Mouse (Mus musculus) ES-Bruce4 (cell line): ENCODE measurements at regions not wholly inside any gene's neighbourhood (a gene's known extent, or its start where the extent isn't known, plus 50 kb on each side); places are given as distances from the start of the nearest gene placed in this dataset.

ENCODE experiments used
- H3K27ac ChIP-seq: 2 replicates; pipeline ENCODE4 v1.5.1; 2012; ENCODE audit warnings: low read length, inconsistent platforms; ENCODE audit not compliant: insufficient read depth
- H3K27me3 ChIP-seq: 2 replicates; pipeline ENCODE4 v1.6.1; 2012; ENCODE audit warnings: mild to moderate bottlenecking, low read length, inconsistent platforms; ENCODE audit not compliant: control insufficient read depth, poor library complexity, insufficient read depth, severe bottlenecking
- H3K36me3 ChIP-seq: 2 replicates; pipeline ENCODE4 v1.6.1; 2012; ENCODE audit warnings: inconsistent platforms, mild to moderate bottlenecking, low read length, moderate library complexity; ENCODE audit not compliant: control insufficient read depth, poor library complexity, insufficient read depth, severe bottlenecking
- H3K4me1 ChIP-seq: one replicate; pipeline ENCODE4 v1.8.1; 2011; ENCODE audit warnings: low read length; ENCODE audit not compliant: control insufficient read depth, insufficient read depth
- H3K4me3 ChIP-seq: 2 replicates; pipeline ENCODE4 v1.5.1; 2011; ENCODE audit warnings: low read depth, mild to moderate bottlenecking, low read length
- H3K9ac ChIP-seq: 2 replicates; pipeline ENCODE4 v1.6.1; 2012; ENCODE audit warnings: low read depth, mild to moderate bottlenecking, inconsistent platforms; ENCODE audit not compliant: poor library complexity, severe bottlenecking
- H3K9me3 ChIP-seq: replicated peaks from 2 replicates; pipeline ENCODE4 v1.6.1; 2012; ENCODE audit warnings: mild to moderate bottlenecking, low read length, inconsistent platforms; ENCODE audit not compliant: control insufficient read depth, poor library complexity, insufficient read depth, severe bottlenecking
- CTCF ChIP-seq: IDR thresholded peaks from one replicate; pipeline ENCODE4 v1.8.1; 2011; ENCODE audit warnings: low read depth, low read length
- EP300 ChIP-seq: IDR thresholded peaks from 2 replicates; pipeline ENCODE4 v1.6.1; 2011; ENCODE audit warnings: low read depth, low read length; ENCODE audit not compliant: insufficient read depth
- POLR2A ChIP-seq: IDR thresholded peaks from one replicate; pipeline ENCODE4 v1.8.1; 2011; ENCODE audit warnings: low read length; ENCODE audit not compliant: insufficient read depth

- no peaks in the 10 kb centered on the region for H3K27me3 ChIP-seq
- no peak overlapping the region for H3K4me3 ChIP-seq
- no peak overlapping the region for H3K27ac ChIP-seq
- TF ChIP-seq EP300 = no peak
- TF ChIP-seq CTCF = no peak
- TF ChIP-seq POLR2A = no peak
- no peaks in the 10 kb centered on the region for H3K36me3 ChIP-seq
- peaks cover 7% of the 10 kb centered on the region for H3K4me1 ChIP-seq
- H3K9me3 ChIP-seq = peaks cover 18% of the 10 kb centered on the region
- H3K9ac ChIP-seq = no peak overlapping the region
These were observed 168.0 kb downstream of the Cdh26 start for GRCm38 (mm10) chr2:178598371-178598770.

GRCm38 (mm10) chr2:178598836-178599235 is 168.5 kb downstream of the Cdh26 start:
- no peak for TF ChIP-seq POLR2A
- TF ChIP-seq EP300 = no peak
- TF ChIP-seq CTCF = no peak
- H3K36me3 ChIP-seq = no peaks in the 10 kb centered on the region

GRCm38 (mm10) chr2:178603443-178603842 is 173.1 kb downstream of the Cdh26 start:
- Histone ChIP-seq H3K9me3 (peaks cover 18% of the 10 kb centered on the region), H3K27me3 (no peaks in the 10 kb centered on the region), H3K27ac (0 out of 2 replicates have a peak overlapping the region, but pooled peaks have one; percentile 24), H3K4me1 (no peaks in the 10 kb centered on the region), H3K4me3 (no peak overlapping the region), H3K36me3 (no peaks in the 10 kb centered on the region), H3K9ac (no peak overlapping the region)
- TF ChIP-seq EP300 (peak; percentile 73; the same call in 1 of the 2 replicates), POLR2A (no peak), CTCF (no peak)

More at GRCm38 (mm10) chr2:178598836-178599235, 168.5 kb downstream of the Cdh26 start:
- Histone ChIP-seq H3K27ac (no peak overlapping the region), H3K27me3 (no peaks in the 10 kb centered on the region), H3K4me3 (no peak overlapping the region), H3K9me3 (peaks cover 18% of the 10 kb centered on the region), H3K9ac (no peak overlapping the region), H3K4me1 (peaks cover 6% of the 10 kb centered on the region)

GRCm38 (mm10) chr2:178606733-178607132 is 176.4 kb downstream of the Cdh26 start:
- no peaks in the 10 kb centered on the region for H3K4me1 ChIP-seq
- TF ChIP-seq CTCF (no peak), EP300 (no peak), POLR2A (no peak)
- no peak overlapping the region for H3K9ac ChIP-seq
- H3K27ac ChIP-seq = no peak overlapping the region
- H3K27me3 ChIP-seq = no peaks in the 10 kb centered on the region
- no peak overlapping the region for H3K4me3 ChIP-seq
- H3K9me3 ChIP-seq = peaks cover 3% of the 10 kb centered on the region
- H3K36me3 ChIP-seq = no peaks in the 10 kb centered on the region

GRCm38 (mm10) chr2:178610211-178610975 is 180.1 kb downstream of the Cdh26 start:
- Histone ChIP-seq H3K4me3 (no peak overlapping the region), H3K9me3 (no peaks in the 10 kb centered on the region), H3K4me1 (no peaks in the 10 kb centered on the region), H3K9ac (no peak overlapping the region), H3K36me3 (no peaks in the 10 kb centered on the region), H3K27ac (no peak overlapping the region), H3K27me3 (no peaks in the 10 kb centered on the region)
- no peak for TF ChIP-seq EP300

- H3K9ac ChIP-seq = no peak overlapping the region
- no peak overlapping the region for H3K27ac ChIP-seq
- no peaks in the 10 kb centered on the region for H3K27me3 ChIP-seq
- no peaks in the 10 kb centered on the region for H3K9me3 ChIP-seq
- H3K4me1 ChIP-seq = no peaks in the 10 kb centered on the region
- no peak overlapping the region for H3K4me3 ChIP-seq
- no peaks in the 10 kb centered on the region for H3K36me3 ChIP-seq
- TF ChIP-seq EP300 (no peak), POLR2A (no peak), CTCF (no peak)
These were observed 184.4 kb downstream of the Cdh26 start for GRCm38 (mm10) chr2:178614761-178615160.
